Mouse (Mus musculus): ENCODE results near the gene Samd14. TPM values are rescaled to one million over a fixed set of nuclear protein-coding genes. Genes with fewer than 3 reads are reported as not detected.

Gene Samd14
- polyA plus RNA-seq, 1 experiment, result 10.1 TPM

DNA sequence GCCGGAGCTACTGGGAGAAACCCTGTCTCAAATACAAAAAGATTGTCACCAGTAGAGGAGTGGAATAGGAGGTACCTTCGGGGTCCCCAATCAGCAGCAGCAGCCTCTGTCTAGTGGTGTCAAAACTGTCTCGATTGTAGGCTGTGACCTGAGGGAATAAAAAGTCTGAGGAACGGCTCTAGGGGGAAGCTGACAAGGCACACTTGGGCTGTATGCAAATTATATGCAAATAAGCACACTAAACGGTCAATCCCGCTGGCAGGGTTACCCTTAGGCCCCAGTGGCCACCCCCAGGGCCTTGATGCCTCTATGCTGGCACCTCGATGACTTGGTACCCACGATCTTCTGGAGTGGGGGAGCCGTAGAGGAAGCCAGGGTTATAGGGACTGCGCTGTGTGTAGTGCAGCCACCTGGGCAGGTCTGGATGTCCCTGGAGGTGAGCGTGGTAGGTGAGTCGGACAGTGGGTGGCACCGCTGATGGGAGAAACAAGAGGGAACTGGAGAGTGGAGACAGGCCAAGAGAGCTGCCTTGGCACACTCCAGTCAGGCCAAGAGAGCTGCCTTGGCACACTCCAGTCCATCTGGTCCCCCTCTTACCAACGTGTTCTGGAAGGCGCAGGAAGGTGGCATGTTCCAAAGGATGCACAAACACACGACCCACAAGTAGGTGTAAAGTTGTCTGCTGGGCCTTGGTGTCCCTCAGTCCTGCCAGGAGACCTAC, 37.6 kb upstream of the Samd14 start:
- H3K4me3 ChIP-seq (ENCODE audit: control insufficient read depth, insufficient read depth, low read length), result no peak overlapping the region
- WGBS, result 69% methylated on average over 16 of the region's 16 CpGs
- no peak for DNase-seq
- peaks cover 9% of the 10 kb centered on the region; the same call in 1 of the 2 replicates for H3K4me1 ChIP-seq (replicated peaks; ENCODE audit: control insufficient read depth, insufficient read depth, low read length)
- H3K36me3 ChIP-seq (ENCODE audit: control insufficient read depth, insufficient read depth, low read length), result no peaks in the 10 kb centered on the region
- H3K27ac ChIP-seq (ENCODE audit: control insufficient read depth, insufficient read depth, low read length), result no peak overlapping the region
- TF ChIP-seq CTCF (IDR thresholded peaks at IDR 0.05; ENCODE audit: borderline replicate concordance, control insufficient read depth, extremely low read depth, insufficient read depth, low read length, poor library complexity), result no peak
- TF ChIP-seq POLR2A (IDR thresholded peaks at IDR 0.05; ENCODE audit: control insufficient read depth, extremely low read depth, insufficient read depth, low read length, poor library complexity), result no peak
- no peaks in the 10 kb centered on the region for H3K27me3 ChIP-seq (ENCODE audit: control insufficient read depth, insufficient read depth, low read length)

DNA sequence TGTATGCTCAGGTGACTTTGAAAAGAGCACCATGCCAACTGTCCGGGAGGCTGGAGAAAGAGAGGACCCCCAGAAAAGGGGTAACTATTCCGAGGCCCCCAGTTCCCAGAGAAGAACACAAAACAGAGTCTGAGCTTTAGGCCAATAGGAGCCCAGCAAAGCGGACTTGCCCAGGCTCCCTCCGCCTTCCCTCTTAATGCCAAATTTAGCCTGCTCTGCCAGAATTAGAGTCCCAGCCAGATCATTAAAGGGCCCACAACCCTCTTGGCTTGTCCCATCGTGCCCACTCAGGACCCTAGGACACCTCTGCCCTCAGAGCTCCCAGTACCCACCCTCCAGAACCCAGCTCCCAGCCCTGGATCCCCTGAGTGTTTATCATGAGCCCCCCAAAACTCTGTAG, 36.8 kb upstream of the Samd14 start:
- no peak for TF ChIP-seq POLR2A (IDR thresholded peaks at IDR 0.05; ENCODE audit: control insufficient read depth, extremely low read depth, insufficient read depth, low read length, poor library complexity)
- TF ChIP-seq CTCF (IDR thresholded peaks at IDR 0.05; ENCODE audit: borderline replicate concordance, control insufficient read depth, extremely low read depth, insufficient read depth, low read length, poor library complexity), result no peak
- Histone ChIP-seq H3K36me3 (ENCODE audit: control insufficient read depth, insufficient read depth, low read length) (no peaks in the 10 kb centered on the region), H3K27ac (ENCODE audit: control insufficient read depth, insufficient read depth, low read length) (no peak overlapping the region), H3K4me3 (ENCODE audit: control insufficient read depth, insufficient read depth, low read length) (no peak overlapping the region), H3K4me1 (replicated peaks; ENCODE audit: control insufficient read depth, insufficient read depth, low read length) (peaks cover 9% of the 10 kb centered on the region; the same call in 1 of the 2 replicates), H3K27me3 (ENCODE audit: control insufficient read depth, insufficient read depth, low read length) (no peaks in the 10 kb centered on the region)
- no peak for DNase-seq
- 89% methylated on average over 5 of the region's 5 CpGs for WGBS

DNA sequence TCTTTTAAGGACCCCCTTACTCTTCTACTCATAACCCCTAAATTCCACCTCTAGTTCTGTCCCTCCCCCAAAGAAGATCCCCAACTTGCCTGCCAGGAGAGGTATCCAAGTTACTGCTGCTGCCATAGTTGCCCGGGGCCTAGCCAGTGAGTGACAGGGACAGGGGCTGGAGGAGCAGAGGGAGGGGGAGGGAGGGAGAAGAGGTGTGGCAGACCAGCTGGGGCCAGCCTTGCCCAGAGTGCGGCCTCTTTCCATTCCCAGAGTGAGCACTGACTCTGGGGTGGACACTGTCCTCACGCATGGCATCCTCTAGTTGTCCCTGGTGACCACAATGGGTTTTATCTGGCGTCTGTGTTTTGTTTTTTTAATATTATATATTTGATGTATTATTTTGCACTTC, 36.4 kb upstream of the Samd14 start:
- Histone ChIP-seq H3K4me1 (replicated peaks; ENCODE audit: control insufficient read depth, insufficient read depth, low read length) (peaks cover 9% of the 10 kb centered on the region; the same call in 1 of the 2 replicates), H3K27ac (ENCODE audit: control insufficient read depth, insufficient read depth, low read length) (no peak overlapping the region), H3K36me3 (ENCODE audit: control insufficient read depth, insufficient read depth, low read length) (no peaks in the 10 kb centered on the region), H3K4me3 (ENCODE audit: control insufficient read depth, insufficient read depth, low read length) (no peak overlapping the region), H3K27me3 (ENCODE audit: control insufficient read depth, insufficient read depth, low read length) (no peaks in the 10 kb centered on the region)
- TF ChIP-seq CTCF (IDR thresholded peaks at IDR 0.05; ENCODE audit: borderline replicate concordance, control insufficient read depth, extremely low read depth, insufficient read depth, low read length, poor library complexity) (no peak), POLR2A (IDR thresholded peaks at IDR 0.05; ENCODE audit: control insufficient read depth, extremely low read depth, insufficient read depth, low read length, poor library complexity) (no peak)
- DNase-seq, result no peak
- 96% methylated on average over 4 of the region's 4 CpGs for WGBS

DNA sequence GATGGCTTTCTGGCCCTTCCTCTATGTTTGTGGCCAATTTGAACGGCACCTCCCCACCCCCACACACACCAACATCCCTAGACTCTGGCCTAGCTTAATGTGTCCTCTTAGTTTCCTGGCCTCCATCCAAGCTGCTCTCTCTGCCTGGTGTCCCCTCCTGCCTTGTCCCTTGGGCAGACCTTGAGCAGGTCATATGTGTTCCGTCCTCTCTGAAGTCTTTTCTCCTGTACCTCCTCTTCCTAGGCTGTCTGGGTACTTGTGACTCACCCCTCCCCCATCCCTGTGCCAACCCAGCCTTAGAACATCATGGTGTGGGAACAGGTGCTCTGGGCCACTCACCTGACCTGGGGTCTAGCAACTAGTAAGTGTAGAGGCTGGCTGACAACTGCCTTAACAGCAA, 34.7 kb upstream of the Samd14 start:
- Histone ChIP-seq H3K36me3 (ENCODE audit: control insufficient read depth, insufficient read depth, low read length) (no peaks in the 10 kb centered on the region), H3K4me1 (replicated peaks; ENCODE audit: control insufficient read depth, insufficient read depth, low read length) (peaks cover 9% of the 10 kb centered on the region; the same call in 1 of the 2 replicates), H3K27me3 (ENCODE audit: control insufficient read depth, insufficient read depth, low read length) (no peaks in the 10 kb centered on the region), H3K27ac (ENCODE audit: control insufficient read depth, insufficient read depth, low read length) (no peak overlapping the region), H3K4me3 (ENCODE audit: control insufficient read depth, insufficient read depth, low read length) (no peak overlapping the region)
- DNase-seq, result no peak
- TF ChIP-seq CTCF (IDR thresholded peaks at IDR 0.05; ENCODE audit: borderline replicate concordance, control insufficient read depth, extremely low read depth, insufficient read depth, low read length, poor library complexity), result no peak
- no peak for TF ChIP-seq POLR2A (IDR thresholded peaks at IDR 0.05; ENCODE audit: control insufficient read depth, extremely low read depth, insufficient read depth, low read length, poor library complexity)
- WGBS, result 88% methylated on average over 2 of the region's 2 CpGs

DNA sequence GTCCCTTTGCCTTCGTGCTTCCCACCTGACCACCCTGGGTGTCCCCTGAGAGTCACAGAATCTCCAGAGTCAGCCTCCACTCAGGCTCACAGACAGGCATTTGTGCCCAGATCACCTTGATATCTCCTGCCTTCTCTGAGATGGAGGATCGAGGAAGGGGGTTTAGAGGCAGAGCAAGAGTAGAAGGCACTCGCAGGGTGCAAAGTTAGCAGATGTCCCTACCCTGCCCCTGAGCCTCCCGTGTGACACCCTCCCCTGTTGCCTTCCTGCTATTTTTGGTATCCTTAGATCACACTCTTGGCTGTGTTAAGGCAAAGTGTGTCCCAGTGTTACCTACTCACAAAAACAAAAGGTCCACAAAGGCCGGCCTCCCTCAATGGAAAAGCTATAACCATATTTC, 33.5 kb upstream of the Samd14 start, which contains the start of gene Sgca:
Gene Sgca (minus strand): TSS at position 129 of the 400 bp plus-strand sequence.
- Histone ChIP-seq H3K27ac (ENCODE audit: control insufficient read depth, insufficient read depth, low read length) (no peak within 1 kb of the TSS), H3K27me3 (ENCODE audit: control insufficient read depth, insufficient read depth, low read length) (no peaks in the 10 kb centered on the region), H3K36me3 (ENCODE audit: control insufficient read depth, insufficient read depth, low read length) (no peaks in the 10 kb centered on the region), H3K4me3 (ENCODE audit: control insufficient read depth, insufficient read depth, low read length) (no peak within 1 kb of the TSS), H3K4me1 (replicated peaks; ENCODE audit: control insufficient read depth, insufficient read depth, low read length) (peaks cover 3% of the 10 kb centered on the region; the same call in 1 of the 2 replicates)
- TF ChIP-seq POLR2A (IDR thresholded peaks at IDR 0.05; ENCODE audit: control insufficient read depth, extremely low read depth, insufficient read depth, low read length, poor library complexity) (no peak), CTCF (IDR thresholded peaks at IDR 0.05; ENCODE audit: borderline replicate concordance, control insufficient read depth, extremely low read depth, insufficient read depth, low read length, poor library complexity) (no peak)
- WGBS, result 90% methylated on average over 5 of the region's 5 CpGs
- DNase-seq, result no peak

DNA sequence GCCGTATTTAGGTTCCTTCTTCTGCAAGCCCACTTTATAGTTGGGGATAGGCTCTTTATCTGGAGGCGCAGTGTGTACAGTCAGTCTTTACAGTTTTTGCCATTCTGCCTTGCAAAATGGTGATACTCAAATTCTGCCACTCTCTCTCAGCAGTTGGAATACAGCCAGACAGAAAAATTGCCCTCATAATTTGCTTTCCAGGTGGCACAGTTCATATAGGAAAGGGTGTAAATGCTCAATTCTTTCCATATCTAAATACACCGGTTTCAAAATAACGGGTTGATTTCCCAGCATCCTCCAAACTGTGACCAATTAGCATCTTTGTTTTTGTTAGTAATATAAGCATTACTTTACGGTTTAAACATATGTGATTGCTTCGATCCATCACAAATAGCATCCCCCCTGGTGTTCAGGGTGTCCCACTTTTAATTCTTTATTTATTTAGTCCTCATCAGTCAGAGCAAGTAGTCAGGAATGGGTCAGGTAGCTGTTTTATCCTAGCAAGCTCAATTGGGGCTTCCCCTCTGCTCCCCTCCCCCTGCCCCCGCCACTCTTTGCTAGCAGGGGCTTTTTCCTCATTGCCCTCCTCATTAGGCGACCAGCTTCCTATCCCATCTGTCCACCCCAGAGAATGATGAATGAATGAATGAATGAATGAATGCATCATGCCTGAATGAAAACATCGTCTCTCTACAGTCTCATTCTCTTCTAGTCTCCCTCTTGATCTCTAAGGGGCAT, 31.3 kb upstream of the Samd14 start:
- H3K27ac ChIP-seq (ENCODE audit: control insufficient read depth, insufficient read depth, low read length), result no peak overlapping the region
- H3K4me1 ChIP-seq (replicated peaks; ENCODE audit: control insufficient read depth, insufficient read depth, low read length), result no peaks in the 10 kb centered on the region
- 60% methylated on average over 9 of the region's 9 CpGs for WGBS
- H3K36me3 ChIP-seq (ENCODE audit: control insufficient read depth, insufficient read depth, low read length), result no peaks in the 10 kb centered on the region
- no peak for TF ChIP-seq CTCF (IDR thresholded peaks at IDR 0.05; ENCODE audit: borderline replicate concordance, control insufficient read depth, extremely low read depth, insufficient read depth, low read length, poor library complexity)
- H3K4me3 ChIP-seq (ENCODE audit: control insufficient read depth, insufficient read depth, low read length), result no peak overlapping the region
- no peak for DNase-seq
- H3K27me3 ChIP-seq (ENCODE audit: control insufficient read depth, insufficient read depth, low read length), result no peaks in the 10 kb centered on the region

Data from thymus, adult 2 months (tissue).